Mouse (Mus musculus): ENCODE results near the gene Bri3bp. TPM values are rescaled to one million over a fixed set of nuclear protein-coding genes. Genes with fewer than 3 reads are reported as not detected.
A peak's percentile ranks its signal among the peaks of the same experiment; 100 is the strongest.

Gene Bri3bp
- total RNA-seq, 2 experiments from 2014 or later: 5.3 to 6.4 TPM

- intact Hi-C loops (cut with DNase I; ENCODE audit: low total_unique reads): no loop called here
- no peak for DNase-seq
Measured at GRCm38 (mm10) chr5:125446344-125446743, 5.0 kb downstream of the Bri3bp start.

- intact Hi-C loops (cut with DNase I; ENCODE audit: low total_unique reads): no loop called here
- DNase-seq: no peak
Measured at GRCm38 (mm10) chr5:125448026-125448425, 6.7 kb downstream of the Bri3bp start.

- no peak for DNase-seq
- intact Hi-C loops (cut with DNase I; ENCODE audit: low total_unique reads): no loop called here
Measured at GRCm38 (mm10) chr5:125448631-125449030, 7.3 kb downstream of the Bri3bp start.

GRCm38 (mm10) chr5:125449306-125449705, 7.9 kb downstream of the Bri3bp start:
- intact Hi-C loops (cut with DNase I; ENCODE audit: low total_unique reads): no loop called here
- no peak for DNase-seq

GRCm38 (mm10) chr5:125452573-125452972, 11.2 kb downstream of the Bri3bp start:
- no peak for DNase-seq
- intact Hi-C loops (cut with DNase I; ENCODE audit: low total_unique reads): no loop called here

- intact Hi-C loops (cut with DNase I; ENCODE audit: low total_unique reads): no loop called here
Measured at GRCm38 (mm10) chr5:125456100-125456499, 14.7 kb downstream of the Bri3bp start.

GRCm38 (mm10) chr5:125457538-125457937, 16.2 kb downstream of the Bri3bp start:
- DNase-seq: no peak
- intact Hi-C loops (cut with DNase I; ENCODE audit: low total_unique reads): no loop called here

More at GRCm38 (mm10) chr5:125456100-125456499, 14.7 kb downstream of the Bri3bp start:
- DNase-seq: no peak

- intact Hi-C loops (cut with DNase I; ENCODE audit: low total_unique reads): loop anchor here (5.0 kb wide), 1 partner anchor 83 kb away; no protein-coding TSS in a partner anchor
- no peak for DNase-seq
Measured at GRCm38 (mm10) chr5:125460574-125460973, 19.2 kb downstream of the Bri3bp start.

- intact Hi-C loops (cut with DNase I; ENCODE audit: low total_unique reads): loop anchor here (5.0 kb wide), 1 partner anchor 85 kb away; no protein-coding TSS in a partner anchor
- DNase-seq: peak; percentile 39
Measured at GRCm38 (mm10) chr5:125461868-125462445, 20.6 kb downstream of the Bri3bp start.

GRCm38 (mm10) chr5:125465192-125465591, 23.8 kb downstream of the Bri3bp start:
- intact Hi-C loops (cut with DNase I; ENCODE audit: low total_unique reads): no loop called here
- no peak for DNase-seq

- peak; percentile 97 for DNase-seq
- intact Hi-C loops (cut with DNase I; ENCODE audit: low total_unique reads): no loop called here
Measured at GRCm38 (mm10) chr5:125465701-125466106, 24.3 kb downstream of the Bri3bp start.

GRCm38 (mm10) chr5:125466483-125466882, 25.1 kb downstream of the Bri3bp start:
- no peak for DNase-seq
- intact Hi-C loops (cut with DNase I; ENCODE audit: low total_unique reads): no loop called here

- DNase-seq: no peak
- intact Hi-C loops (cut with DNase I; ENCODE audit: low total_unique reads): no loop called here
Measured at GRCm38 (mm10) chr5:125467261-125467660, 25.9 kb downstream of the Bri3bp start.

- intact Hi-C loops (cut with DNase I; ENCODE audit: low total_unique reads): no loop called here
- DNase-seq: no peak
Measured at GRCm38 (mm10) chr5:125470713-125471112, 29.3 kb downstream of the Bri3bp start.

- DNase-seq: no peak
- intact Hi-C loops (cut with DNase I; ENCODE audit: low total_unique reads): no loop called here
Measured at GRCm38 (mm10) chr5:125472796-125473475, 31.6 kb downstream of the Bri3bp start.

- intact Hi-C loops (cut with DNase I; ENCODE audit: low total_unique reads): no loop called here
Measured at GRCm38 (mm10) chr5:125475030-125475429, 33.7 kb downstream of the Bri3bp start.

GRCm38 (mm10) chr5:125475601-125476285, 34.4 kb downstream of the Bri3bp start, which contains the start of gene Aacs:
Gene Aacs (plus strand): TSS chr5:125475814.
- intact Hi-C loops (cut with DNase I; ENCODE audit: low total_unique reads): no loop called here

More at GRCm38 (mm10) chr5:125475030-125475429, 33.7 kb downstream of the Bri3bp start:
- DNase-seq: no peak

GRCm38 (mm10) chr5:125476286-125476625, 34.9 kb downstream of the Bri3bp start:
- no peak for DNase-seq
- intact Hi-C loops (cut with DNase I; ENCODE audit: low total_unique reads): no loop called here

More at GRCm38 (mm10) chr5:125475601-125476285, 34.4 kb downstream of the Bri3bp start, which contains the start of gene Aacs:
- peak; percentile 97 for DNase-seq

- intact Hi-C loops (cut with DNase I; ENCODE audit: low total_unique reads): no loop called here
- no peak for DNase-seq
Measured at GRCm38 (mm10) chr5:125476799-125477198, 35.4 kb downstream of the Bri3bp start.

- DNase-seq: no peak
- intact Hi-C loops (cut with DNase I; ENCODE audit: low total_unique reads): no loop called here
Measured at GRCm38 (mm10) chr5:125477533-125477932, 36.2 kb downstream of the Bri3bp start.

All from gastrocnemius, postnatal 14 days (tissue).